Comparison of ENCODE assay signal across 33 mouse cellular contexts in the genomic region with DNA sequence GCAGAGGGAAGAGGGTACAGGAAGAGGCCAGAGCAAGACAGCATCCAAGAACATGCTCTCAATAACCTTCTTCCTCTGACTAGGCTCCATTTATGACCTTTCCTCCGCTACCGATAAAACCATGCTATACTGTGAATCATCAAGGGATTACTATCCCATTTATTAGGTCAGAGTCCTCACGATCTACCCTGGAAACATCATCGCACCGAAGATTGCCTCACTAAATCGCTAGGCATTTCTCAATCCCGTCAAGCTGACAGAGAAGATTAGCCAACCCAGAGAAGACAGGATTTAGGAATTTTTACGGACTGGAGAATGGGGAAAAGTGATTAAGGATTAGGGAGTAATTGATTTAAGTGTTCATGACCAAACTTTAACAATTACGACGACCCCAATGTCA. TPM values are rescaled to one million over a fixed set of nuclear protein-coding genes. Genes with fewer than 3 reads are reported as not detected.
DNase-seq lines count a peak whose midpoint lies in the region; ATAC-seq and TF ChIP-seq lines count a peak whose summit lies in the region.
"Had no signal": no experiment of that assay in that cellular context is flagged by ENCODE, and none has a peak within 500 bp of the region (broad histone marks: within the 10 kb centered on the region; RNA-seq: fewer than 3 reads in every experiment).

No protein-coding gene starts in this region.

- DNase-seq in adrenal gland, adult 8-10 months, result peak; percentile 28
- DNase-seq in adrenal gland, adult 18-20 months (ENCODE audit: low spot score in 2 of 2), result no peak
- DNase-seq in liver, adult 2 months (ENCODE audit: extremely low read depth, low read depth, low spot score), result peak; percentile 16
- DNase-seq in liver, embryonic 11.5 days (ENCODE audit: low spot score), result no peak
- DNase-seq in retina, embryonic 14.5 days (ENCODE audit: low spot score), result peak; percentile 7
- DNase-seq in layer of hippocampus, adult 9-10 months (ENCODE audit: low spot score), result no peak
- DNase-seq: adrenal gland, postnatal 10 days; B cell, adult 2 months; cerebellum, adult 18-20 months; cerebellum, adult 9-10 months; cerebellum, postnatal 14 days; forebrain, postnatal 0 days; gastrocnemius, adult 2 months; gastrocnemius, postnatal 14 days; heart, adult 11 months had no signal

- H3K27me3 ChIP-seq in liver, adult 2 months (ENCODE audit: control insufficient read depth, insufficient read depth, low read length), result no peaks in the 10 kb centered on the region; the same call in 1 of the 2 replicates
- H3K27me3 ChIP-seq in liver, embryonic 11.5 days (replicated peaks; ENCODE audit: control insufficient read depth, insufficient read depth, low read length), result no peaks in the 10 kb centered on the region
- H3K27me3 ChIP-seq: hindbrain, embryonic 12.5 days; hindbrain, embryonic 15.5 days; Patski had no signal

- no peak for TF ChIP-seq POLR2A in liver, adult 2 months (IDR thresholded peaks at IDR 0.05; ENCODE audit: extremely low read depth, insufficient read depth, low read length)

- H3K79me2 ChIP-seq in liver, adult 2 months (ENCODE audit: control insufficient read depth, insufficient read depth, low read length), result no peaks in the 10 kb centered on the region

- peaks cover 2% of the 10 kb centered on the region; the same call in 1 of the 2 replicates for H3K4me1 ChIP-seq in liver, adult 2 months (ENCODE audit: control insufficient read depth, insufficient read depth, low read length)
- H3K4me1 ChIP-seq in liver, embryonic 11.5 days (replicated peaks; ENCODE audit: control insufficient read depth, insufficient read depth, low read length), result 0 out of 2 replicates have a peak, but pooled peaks cover 4% of the 10 kb centered on the region

- no peak overlapping the region for H3K4me2 ChIP-seq in liver, embryonic 11.5 days
- H3K4me2 ChIP-seq: heart, embryonic 11.5 days; hindbrain, embryonic 12.5 days; hindbrain, embryonic 15.5 days had no signal

- 78% methylated on average over 10 of the region's 10 CpGs for WGBS in liver, adult 2 months
- 86% methylated on average over 10 of the region's 10 CpGs for WGBS in liver, embryonic 11.5 days

- H3K9me3 ChIP-seq in liver, embryonic 11.5 days (ENCODE audit: control insufficient read depth, low read length), result no peaks in the 10 kb centered on the region
- H3K9me3 ChIP-seq: G1E; hindbrain, embryonic 12.5 days; hindbrain, embryonic 15.5 days had no signal

- no peak overlapping the region for H3K9ac ChIP-seq in liver, adult 2 months (ENCODE audit: low read depth, low read length)
- no peak overlapping the region for H3K9ac ChIP-seq in liver, embryonic 11.5 days (ENCODE audit: low read depth, low read length)
- H3K9ac ChIP-seq: forebrain, postnatal 0 days; hindbrain, embryonic 12.5 days; hindbrain, embryonic 15.5 days had no signal

- no peak overlapping the region for H3K4me3 ChIP-seq in liver, adult 2 months (ENCODE audit: insufficient read depth, low read depth, low read length)
- H3K4me3 ChIP-seq in liver, embryonic 11.5 days (ENCODE audit: low read depth, low read length), result no peak overlapping the region
- H3K4me3 ChIP-seq: gastrocnemius, adult 2 months; hindbrain, embryonic 12.5 days; hindbrain, embryonic 15.5 days had no signal

- no peak for TF ChIP-seq CTCF in liver, adult 2 months (IDR thresholded peaks at IDR 0.05; ENCODE audit: low read depth, low read length)

- ATAC-seq in liver, embryonic 11.5 days (replicated peaks; ENCODE audit: low FRiP score), result no peak
- ATAC-seq: forebrain, embryonic 14.5 days; forebrain, postnatal 0 days; Patski had no signal

- no peak overlapping the region for H3K27ac ChIP-seq in liver, adult 2 months (replicated peaks; ENCODE audit: insufficient read depth, low read depth, low read length)
- H3K27ac ChIP-seq in liver, embryonic 11.5 days (ENCODE audit: low read depth, low read length), result no peak overlapping the region
- H3K27ac ChIP-seq: gastrocnemius, adult 2 months; hindbrain, embryonic 12.5 days; hindbrain, embryonic 15.5 days had no signal

- no peaks in the 10 kb centered on the region for H3K36me3 ChIP-seq in liver, adult 2 months (ENCODE audit: control insufficient read depth, insufficient read depth, low read length)
- no peaks in the 10 kb centered on the region for H3K36me3 ChIP-seq in liver, embryonic 11.5 days (ENCODE audit: control insufficient read depth, insufficient read depth, low read length)
- H3K36me3 ChIP-seq: G1E; hindbrain, embryonic 12.5 days; hindbrain, embryonic 15.5 days had no signal

RNA-seq across cellular contexts. Expression of gene Faiml, which starts 1.2 kb away (rescaled TPM):
- total RNA-seq in adrenal gland, adult 8-10 months (2022), result not detected
- total RNA-seq in adrenal gland, adult 18-20 months (2021), result not detected
- not detected in 2 replicates for total RNA-seq in liver, adult 2 months (2014; rRNA removed)
- not detected in 2 replicates for polyA plus RNA-seq in liver, adult 2 months (2012; rRNA removed)
- polyA plus RNA-seq in liver, embryonic 11.5 days (2014; fragmentation: Nextera tagmentation; extraction: Ambion mirVana), result not detected in 2 replicates
- total RNA-seq: adrenal gland, postnatal 10 days; CH12.LX; forebrain, postnatal 0 days; G1E; gastrocnemius, adult 2 months; gastrocnemius, postnatal 14 days; gastrocnemius, postnatal 4 days; heart, adult 8-10 months; heart, postnatal 25 days; hematopoietic stem cell, adult 5-6 weeks had no signal
- polyA plus RNA-seq: embryonic facial prominence, embryonic 11.5 days; embryonic facial prominence, embryonic 14.5 days; forebrain, embryonic 11.5 days; forebrain, embryonic 14.5 days; forebrain, postnatal 0 days; frontal cortex, adult 2 months; G1E; heart, embryonic 11.5 days; heart, embryonic 14.5 days; heart, postnatal 0 days; hindbrain, embryonic 12.5 days; hindbrain, embryonic 15.5 days; intestine, embryonic 14.5 days had no signal

RNA-seq across cellular contexts. Expression of gene Cep70, which starts 4.9 kb away (rescaled TPM):
- 10 to 100 TPM in 2 of 4 experiments, 1 to 10 TPM in 2; 8.2 to 18.2 (median 12.7) TPM for total RNA-seq in adrenal gland, adult 8-10 months (2022)
- total RNA-seq in adrenal gland, adult 18-20 months (2021), result 1 to 10 TPM; 5.8 to 8.3 TPM
- total RNA-seq in liver, adult 2 months (2014; rRNA removed), result 6.1 and 9.4 TPM in 2 replicates
- 0.68 and 0.70 TPM in 2 replicates for polyA plus RNA-seq in liver, adult 2 months (2012; rRNA removed)
- polyA plus RNA-seq in liver, embryonic 11.5 days (2014; fragmentation: Nextera tagmentation; extraction: Ambion mirVana), result 45.8 and 49.9 TPM in 2 replicates

Comparison
In these comparisons a context has a peak if more than half of its experiments do, and no peak if none do; other contexts are left out.
1. DNase-seq: peak in adrenal gland, adult 8-10 months (single experiment), liver, adult 2 months (single experiment) and retina, embryonic 14.5 days (single experiment); none in adrenal gland, adult 18-20 months (0 of 2), liver, embryonic 11.5 days (single experiment) and layer of hippocampus, adult 9-10 months (single experiment).